Mouse (Mus musculus) limb, embryonic 13.5 days (tissue): Measurements from ENCODE around the gene Fam168a. TPM values are rescaled to one million over a fixed set of nuclear protein-coding genes. Genes with fewer than 3 reads are reported as not detected.

Experiments used
- ATAC-seq: fragments of 200-750 bp; cut with Nextera tagmentation; 2 replicates; pipeline ENCODE4 v1.8.0; 2017; ENCODE audit warnings: low read depth, moderate number of reproducible peaks, moderate TSS enrichment; ENCODE audit not compliant: low FRiP score
- H3K27ac ChIP-seq: fragments of 300-500 bp; sonication (generic); 2 replicates; pipeline ENCODE4 v1.5.1; 2015; ENCODE audit warnings: inconsistent platforms, mild to moderate bottlenecking, moderate library complexity
- H3K27me3 ChIP-seq: fragments of 300-500 bp; sonication (generic); 2 replicates; pipeline ENCODE4 v1.6.1; 2015; ENCODE audit warnings: mild to moderate bottlenecking, inconsistent platforms
- H3K36me3 ChIP-seq: fragments of 300-500 bp; sonication (generic); 2 replicates; pipeline ENCODE4 v1.6.1; 2015; ENCODE audit warnings: inconsistent platforms, mild to moderate bottlenecking, moderate library complexity
- H3K4me1 ChIP-seq: fragments of 300-500 bp; sonication (generic); 2 replicates; pipeline ENCODE4 v1.6.1; 2015; ENCODE audit warnings: inconsistent platforms
- H3K4me2 ChIP-seq: fragments of 300-500 bp; sonication (generic); replicated peaks from 2 replicates; pipeline ENCODE4 v1.6.1; 2015; ENCODE audit warnings: inconsistent platforms, mild to moderate bottlenecking, moderate library complexity
- H3K4me3 ChIP-seq: fragments of 300-500 bp; sonication (generic); 2 replicates; pipeline ENCODE4 v1.5.1; 2015; ENCODE audit warnings: moderate library complexity, mild to moderate bottlenecking, inconsistent platforms
- H3K9ac ChIP-seq: fragments of 300-500 bp; sonication (generic); 2 replicates; pipeline ENCODE4 v1.6.1; 2015; ENCODE audit warnings: mild to moderate bottlenecking, inconsistent platforms
- H3K9me3 ChIP-seq: fragments of 300-500 bp; sonication (generic); 2 replicates; pipeline ENCODE4 v1.6.1; 2016; ENCODE audit warnings: inconsistent platforms
- WGBS: fragments of 180-500 bp; shearing (Covaris S2); methylation state at CpG from one replicate; pipeline ENCODE4 v1.1.7; 2015; 5-methylcytosine and 5-hydroxymethylcytosine counted together
- polyA plus RNA-seq: library from polyadenylated mRNA; unstranded; fragments of >200 nt; fragmentation: Nextera tagmentation; extraction: Ambion mirVana; gene quantifications from 2 replicates; pipeline ENCODE4 v1.2.1, GENCODE M21; 2015

The Fam168a gene
- polyA plus RNA-seq, 1 experiment from 2014 or later: 56.2 TPM

- no peak for ATAC-seq
Measured at GRCm38 (mm10) chr7:100758718-100759117, 52.3 kb downstream of the Fam168a start.

GRCm38 (mm10) chr7:100762726-100763125 is 56.3 kb downstream of the Fam168a start:
- Histone ChIP-seq H3K4me2 (no peak overlapping the region), H3K36me3 (peaks cover 3% of the 10 kb centered on the region; the same call in 1 of the 2 replicates), H3K9ac (no peak overlapping the region), H3K9me3 (no peaks in the 10 kb centered on the region), H3K4me1 (peaks cover 16% of the 10 kb centered on the region), H3K27ac (peak overlapping the region; percentile 8; the same call in 1 of the 2 replicates), H3K27me3 (no peaks in the 10 kb centered on the region), H3K4me3 (no peak overlapping the region)
- no peak for ATAC-seq

More at GRCm38 (mm10) chr7:100758718-100759117, 52.3 kb downstream of the Fam168a start:
- WGBS: 88% methylated on average over 7 of the region's 7 CpGs
- Histone ChIP-seq H3K9me3 (no peaks in the 10 kb centered on the region), H3K4me3 (no peak overlapping the region), H3K27ac (no peak overlapping the region), H3K9ac (no peak overlapping the region), H3K4me2 (no peak overlapping the region), H3K36me3 (peaks cover 7% of the 10 kb centered on the region; the same call in 1 of the 2 replicates), H3K27me3 (no peaks in the 10 kb centered on the region), H3K4me1 (peaks cover 7% of the 10 kb centered on the region)

- no peak for ATAC-seq
- WGBS: 21% methylated on average over 3 of the region's 3 CpGs
- Histone ChIP-seq H3K9me3 (no peaks in the 10 kb centered on the region), H3K27me3 (no peaks in the 10 kb centered on the region), H3K4me2 (no peak overlapping the region), H3K9ac (no peak overlapping the region), H3K4me3 (no peak overlapping the region), H3K36me3 (peaks cover 5% of the 10 kb centered on the region), H3K27ac (no peak overlapping the region), H3K4me1 (peaks cover 14% of the 10 kb centered on the region)
Measured at GRCm38 (mm10) chr7:100767568-100767967, 61.1 kb downstream of the Fam168a start.

GRCm38 (mm10) chr7:100768009-100768408 is 61.6 kb downstream of the Fam168a start:
- Histone ChIP-seq H3K27ac (no peak overlapping the region), H3K27me3 (no peaks in the 10 kb centered on the region), H3K9me3 (no peaks in the 10 kb centered on the region), H3K9ac (no peak overlapping the region), H3K4me3 (no peak overlapping the region), H3K4me1 (peaks cover 9% of the 10 kb centered on the region), H3K4me2 (no peak overlapping the region), H3K36me3 (peaks cover 5% of the 10 kb centered on the region)
- WGBS: 79% methylated on average over 3 of the region's 3 CpGs
- ATAC-seq: no peak

GRCm38 (mm10) chr7:100769534-100770083 is 63.2 kb downstream of the Fam168a start:
- no peaks in the 10 kb centered on the region for H3K9me3 ChIP-seq
- H3K27ac ChIP-seq: no peak overlapping the region
- no peak overlapping the region for H3K9ac ChIP-seq
- no peak overlapping the region for H3K4me2 ChIP-seq
- H3K27me3 ChIP-seq: no peaks in the 10 kb centered on the region
- peaks cover 8% of the 10 kb centered on the region for H3K4me1 ChIP-seq
- no peak for ATAC-seq
- no peak overlapping the region for H3K4me3 ChIP-seq
- 91% methylated on average over 7 of the region's 7 CpGs for WGBS
- H3K36me3 ChIP-seq: peaks cover 14% of the 10 kb centered on the region

GRCm38 (mm10) chr7:100770669-100771341 is 64.4 kb downstream of the Fam168a start:
- Histone ChIP-seq H3K4me3 (no peak overlapping the region), H3K27ac (no peak overlapping the region), H3K4me1 (peaks cover 8% of the 10 kb centered on the region), H3K27me3 (no peaks in the 10 kb centered on the region), H3K9me3 (no peaks in the 10 kb centered on the region), H3K4me2 (no peak overlapping the region), H3K36me3 (peaks cover 14% of the 10 kb centered on the region), H3K9ac (no peak overlapping the region)
- 94% methylated on average over 2 of the region's 2 CpGs for WGBS
- no peak for ATAC-seq

GRCm38 (mm10) chr7:100774189-100774588 is 67.8 kb downstream of the Fam168a start:
- H3K27me3 ChIP-seq: no peaks in the 10 kb centered on the region
- no peak for ATAC-seq
- no peaks in the 10 kb centered on the region for H3K4me1 ChIP-seq
- WGBS: 93% methylated on average over 1 of the region's 1 CpGs
- H3K27ac ChIP-seq: no peak overlapping the region
- H3K4me2 ChIP-seq: no peak overlapping the region
- no peak overlapping the region for H3K4me3 ChIP-seq
- peaks cover 14% of the 10 kb centered on the region for H3K36me3 ChIP-seq
- no peaks in the 10 kb centered on the region for H3K9me3 ChIP-seq
- H3K9ac ChIP-seq: no peak overlapping the region

- no peak overlapping the region for H3K4me2 ChIP-seq
- H3K4me1 ChIP-seq: no peaks in the 10 kb centered on the region
- WGBS: 91% methylated on average over 1 of the region's 1 CpGs
- peaks cover 9% of the 10 kb centered on the region for H3K36me3 ChIP-seq
- ATAC-seq: no peak
- no peaks in the 10 kb centered on the region for H3K27me3 ChIP-seq
- H3K9ac ChIP-seq: no peak overlapping the region
- H3K4me3 ChIP-seq: no peak overlapping the region
- H3K9me3 ChIP-seq: no peaks in the 10 kb centered on the region
- no peak overlapping the region for H3K27ac ChIP-seq
Measured at GRCm38 (mm10) chr7:100775810-100776209, 69.4 kb downstream of the Fam168a start.

- Histone ChIP-seq H3K27me3 (no peaks in the 10 kb centered on the region), H3K27ac (no peak overlapping the region), H3K4me3 (no peak overlapping the region), H3K4me1 (peaks cover 15% of the 10 kb centered on the region), H3K4me2 (no peak overlapping the region), H3K9ac (no peak overlapping the region), H3K36me3 (no peaks in the 10 kb centered on the region; the same call in 1 of the 2 replicates), H3K9me3 (no peaks in the 10 kb centered on the region)
- no peak for ATAC-seq
- WGBS: 85% methylated on average over 7 of the region's 7 CpGs
Measured at GRCm38 (mm10) chr7:100780192-100780591, 73.8 kb downstream of the Fam168a start.

- Histone ChIP-seq H3K4me1 (peaks cover 21% of the 10 kb centered on the region), H3K27me3 (no peaks in the 10 kb centered on the region), H3K36me3 (peaks cover 4% of the 10 kb centered on the region; the same call in 1 of the 2 replicates), H3K9ac (no peak overlapping the region), H3K9me3 (no peaks in the 10 kb centered on the region), H3K4me2 (no peak overlapping the region), H3K27ac (0 out of 2 replicates have a peak overlapping the region, but pooled peaks have one; percentile 3), H3K4me3 (no peak overlapping the region)
- 13% methylated on average over 2 of the region's 2 CpGs for WGBS
- ATAC-seq: peak; percentile 93
Measured at GRCm38 (mm10) chr7:100784650-100785049, 78.2 kb downstream of the Fam168a start.

- H3K4me3 ChIP-seq: no peak overlapping the region
- ATAC-seq: no peak
- H3K36me3 ChIP-seq: 0 out of 2 replicates have a peak, but pooled peaks cover 9% of the 10 kb centered on the region
- H3K9me3 ChIP-seq: no peaks in the 10 kb centered on the region
- H3K4me1 ChIP-seq: peaks cover 21% of the 10 kb centered on the region
- no peak overlapping the region for H3K27ac ChIP-seq
- no peaks in the 10 kb centered on the region for H3K27me3 ChIP-seq
- H3K4me2 ChIP-seq: no peak overlapping the region
- H3K9ac ChIP-seq: no peak overlapping the region
- 16% methylated on average over 4 of the region's 4 CpGs for WGBS
Measured at GRCm38 (mm10) chr7:100785426-100785825, 79.0 kb downstream of the Fam168a start.

- H3K9me3 ChIP-seq: no peaks in the 10 kb centered on the region
- no peaks in the 10 kb centered on the region for H3K27me3 ChIP-seq
- ATAC-seq: no peak
- H3K4me3 ChIP-seq: no peak overlapping the region
- H3K4me1 ChIP-seq: peaks cover 21% of the 10 kb centered on the region
- H3K9ac ChIP-seq: no peak overlapping the region
- WGBS: 26% methylated on average over 1 of the region's 1 CpGs
- H3K4me2 ChIP-seq: no peak overlapping the region
- H3K36me3 ChIP-seq: 0 out of 2 replicates have a peak, but pooled peaks cover 10% of the 10 kb centered on the region
- H3K27ac ChIP-seq: no peak overlapping the region
Measured at GRCm38 (mm10) chr7:100786078-100786477, 79.6 kb downstream of the Fam168a start.
